Mouse (Mus musculus) heart, postnatal 4 days (tissue): ENCODE measurements at regions not wholly inside any gene's neighbourhood (a gene's known extent, or its start where the extent isn't known, plus 50 kb on each side); places are given as distances from the start of the nearest gene placed in this dataset.
"Not testable (repeated sequence)": the region's sequence is repeated elsewhere in the genome, so short reads cannot be mapped to it uniquely, and the experiment has no call there.

Source experiments
- DNase-seq: peaks from one replicate; pipeline ENCODE4 v3.0.0; 2021

DNA sequence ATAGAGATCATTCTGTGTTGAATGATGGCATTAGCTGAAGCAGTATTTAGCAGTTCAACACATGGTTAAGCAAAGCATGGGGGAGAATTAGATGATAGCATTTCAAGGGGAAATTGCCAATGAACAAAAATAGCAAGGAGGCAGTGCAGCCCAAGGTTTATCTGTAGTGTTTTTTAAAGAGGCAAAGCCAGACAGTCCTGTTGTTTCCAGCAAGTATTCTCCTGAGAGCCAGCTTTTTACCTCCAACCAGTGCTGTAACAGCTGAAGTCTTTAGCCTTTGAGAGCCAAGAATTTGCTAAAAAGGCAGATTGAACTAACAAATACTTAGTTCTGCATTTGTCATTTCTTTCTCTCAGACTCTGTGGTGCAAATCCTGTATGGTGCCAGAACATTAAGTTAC is 305.1 kb upstream of the Arx start:
- no peak for DNase-seq

DNA sequence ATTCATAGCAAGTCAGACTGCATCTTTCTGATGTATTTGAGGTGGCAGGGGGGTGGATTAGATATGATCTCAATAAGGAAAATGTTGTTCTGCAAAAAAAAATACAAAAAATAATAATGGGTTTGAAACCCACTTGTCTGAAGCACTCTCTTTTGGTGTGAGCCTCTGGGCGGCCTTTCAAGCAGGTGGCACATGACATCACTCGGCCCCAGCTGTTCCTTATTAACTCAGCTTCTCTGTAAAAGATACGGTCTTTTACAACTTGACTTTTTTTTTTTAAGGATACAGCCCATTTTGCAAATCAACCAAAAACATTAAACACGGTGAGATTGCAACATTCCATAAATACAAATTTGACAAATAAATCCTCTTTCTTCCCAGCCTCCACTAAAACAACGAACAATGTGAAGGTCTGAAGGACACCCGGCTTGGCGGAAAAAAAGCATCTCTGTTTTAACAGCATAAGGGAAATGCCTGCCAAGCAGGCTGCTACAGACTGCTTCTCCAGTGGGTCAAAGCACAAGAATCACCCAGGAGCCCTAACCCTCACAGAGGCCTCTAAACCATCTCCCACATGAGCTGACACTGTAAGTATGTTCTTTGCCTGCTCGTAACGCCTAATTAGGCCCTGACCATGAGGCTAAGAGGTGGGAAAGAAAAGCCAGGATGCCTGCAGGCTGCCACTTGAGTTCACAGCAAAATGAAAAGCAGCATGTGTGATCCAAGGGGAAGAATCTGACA is 283.8 kb upstream of the Arx start:
- DNase-seq: no peak

GRCm38 (mm10) chrX:93006681-93007080 is 279.6 kb upstream of the Arx start:
- DNase-seq: no peak

DNA sequence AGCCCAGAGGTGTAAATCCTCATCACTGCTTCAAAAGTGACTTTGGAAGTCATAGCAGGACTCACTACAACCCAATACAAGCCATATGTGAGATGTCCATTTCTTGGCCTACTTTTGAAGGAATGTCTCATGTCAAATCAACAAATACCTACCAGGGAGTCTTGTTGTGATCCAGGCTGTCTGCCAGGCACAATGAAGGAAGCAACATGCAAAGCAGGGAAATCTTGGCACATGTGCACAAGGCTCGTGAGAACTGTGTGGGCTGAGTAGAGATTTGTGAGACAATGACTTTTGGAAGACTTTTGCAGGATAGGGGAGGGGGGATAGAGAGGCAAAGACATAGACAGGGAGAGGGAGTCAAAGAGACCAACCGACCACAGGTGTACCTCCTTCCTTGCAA is 274.7 kb upstream of the Arx start:
- DNase-seq: peak; percentile 11

DNA sequence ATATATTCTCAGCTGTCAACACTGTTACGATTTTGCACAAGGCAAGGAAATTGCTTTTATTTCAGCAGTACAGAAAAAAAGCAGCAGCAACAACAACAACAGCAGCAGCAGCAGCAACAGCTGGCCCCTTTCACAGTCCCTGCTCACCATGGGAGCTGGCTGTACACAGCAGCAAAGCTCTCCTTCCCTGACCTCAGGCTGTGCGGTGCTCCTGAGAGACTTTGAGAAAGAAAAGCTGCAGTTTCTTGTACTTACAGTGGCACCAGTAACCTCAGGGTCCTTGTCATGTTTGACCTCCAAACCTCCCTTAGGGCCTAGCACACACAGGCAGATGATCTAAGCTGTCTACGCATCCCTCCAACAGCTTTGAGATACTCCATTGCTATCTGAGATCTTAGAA is 269.9 kb upstream of the Arx start:
- peak; percentile 13 for DNase-seq

DNA sequence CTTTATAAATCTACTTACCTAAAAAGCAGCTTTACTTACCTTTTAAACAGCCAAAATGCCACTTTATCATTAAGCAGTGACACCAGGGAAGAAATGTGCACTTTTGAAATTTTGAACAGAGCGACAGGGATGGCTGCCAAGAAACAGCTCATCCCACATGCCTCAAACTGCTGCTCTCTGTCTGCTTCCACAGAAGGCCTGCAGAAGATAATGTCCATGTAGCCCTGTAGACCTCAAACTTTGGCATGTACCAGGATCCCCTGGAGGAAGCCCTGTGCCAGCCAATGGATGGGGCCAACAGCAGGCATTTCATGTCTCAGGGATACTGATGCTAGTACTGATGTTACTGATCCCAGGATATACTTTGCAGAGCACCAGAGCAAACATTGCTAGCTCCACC is 245.1 kb upstream of the Arx start:
- peak; percentile 5 for DNase-seq

DNA sequence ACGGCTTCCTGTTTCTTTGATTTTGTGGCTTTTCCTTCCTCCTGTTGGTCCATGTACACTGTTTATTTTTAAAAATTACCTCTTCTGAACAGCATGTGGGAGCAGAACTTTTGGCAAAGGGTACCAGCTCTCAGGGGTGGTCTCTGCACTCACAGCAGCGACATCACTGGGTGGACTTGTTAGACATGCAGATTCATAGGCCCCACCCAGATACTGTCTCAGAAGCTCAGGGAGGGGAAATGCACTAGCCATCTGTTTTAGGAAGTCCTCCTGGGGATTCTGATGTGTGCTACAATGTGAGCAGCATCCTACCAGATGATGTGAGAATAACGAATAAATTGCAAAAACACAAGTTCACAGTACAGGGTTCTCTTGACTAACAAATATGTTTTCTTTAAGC is 243.5 kb upstream of the Arx start:
- peak; percentile 5 for DNase-seq

DNA sequence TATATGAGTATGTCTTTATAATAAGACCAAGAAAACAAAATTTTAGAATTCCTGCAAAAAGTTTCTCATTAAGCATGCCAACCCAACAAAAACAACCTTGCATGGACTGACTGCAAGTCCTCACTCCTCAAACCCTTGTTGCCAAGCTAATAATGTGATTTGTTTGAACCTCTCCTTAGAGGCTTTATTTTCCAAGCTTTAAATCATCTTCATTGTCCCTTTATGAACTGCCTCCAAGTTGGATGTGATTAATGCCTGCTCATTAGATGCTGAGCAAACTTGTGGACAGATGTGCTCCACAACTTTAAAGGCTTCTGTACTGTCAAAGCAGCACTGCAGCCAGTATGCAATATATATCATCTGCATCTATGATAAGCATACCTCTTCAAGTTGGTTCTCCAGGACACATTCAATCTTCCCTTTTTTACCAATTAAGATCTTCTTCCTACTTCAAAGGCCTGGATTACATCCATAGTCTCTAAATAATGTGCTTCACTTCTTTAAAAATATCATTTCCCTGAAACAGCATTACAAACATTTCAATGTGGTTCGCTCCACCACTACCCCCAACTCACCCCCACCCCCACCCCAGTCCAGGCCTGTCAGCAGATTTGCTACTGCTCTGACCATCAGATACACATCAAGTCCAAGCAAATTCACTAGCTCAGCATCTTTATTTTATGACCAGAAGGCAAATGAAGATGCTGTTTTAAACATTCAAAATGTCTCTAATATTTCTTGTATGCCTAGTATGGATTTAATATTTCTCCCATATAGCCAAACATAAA is 237.1 kb upstream of the Arx start:
- no peak for DNase-seq

DNA sequence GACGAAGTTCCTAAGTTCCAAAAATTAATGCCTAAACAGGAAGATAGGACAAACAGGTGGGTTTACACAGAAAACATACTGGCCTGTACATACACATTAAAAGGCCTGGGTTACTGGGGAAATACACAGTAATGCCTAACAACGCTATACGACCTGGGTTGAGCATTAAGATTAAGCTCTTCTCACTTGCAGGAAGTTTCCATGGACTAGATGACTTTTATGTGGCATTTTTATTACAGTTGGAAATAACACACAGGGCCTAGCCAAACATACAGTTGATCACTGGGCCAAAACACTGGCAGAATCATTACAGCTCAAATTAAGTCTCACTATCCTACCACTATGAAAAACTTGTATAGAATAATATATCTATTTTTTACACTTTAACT is 236.5 kb upstream of the Arx start:
- no peak for DNase-seq

DNA sequence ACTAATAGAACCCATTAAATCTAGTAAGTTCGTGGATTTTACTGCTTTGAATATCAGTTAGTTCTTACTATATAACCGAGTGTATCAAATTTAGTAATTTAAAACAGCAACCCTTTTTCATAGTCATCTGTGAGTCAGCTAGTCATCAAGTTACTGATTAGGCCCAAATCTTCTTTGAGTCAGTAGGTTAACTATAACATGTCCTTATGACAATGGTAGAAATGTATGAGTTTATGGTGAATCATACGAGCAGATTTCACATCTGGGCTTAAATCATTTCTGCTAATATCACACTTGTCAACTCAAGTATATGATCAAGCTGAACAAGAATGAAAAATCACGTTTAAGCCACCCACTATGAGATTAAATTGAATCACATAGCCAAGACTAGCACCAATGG is 226.7 kb upstream of the Arx start:
- no peak for DNase-seq

DNA sequence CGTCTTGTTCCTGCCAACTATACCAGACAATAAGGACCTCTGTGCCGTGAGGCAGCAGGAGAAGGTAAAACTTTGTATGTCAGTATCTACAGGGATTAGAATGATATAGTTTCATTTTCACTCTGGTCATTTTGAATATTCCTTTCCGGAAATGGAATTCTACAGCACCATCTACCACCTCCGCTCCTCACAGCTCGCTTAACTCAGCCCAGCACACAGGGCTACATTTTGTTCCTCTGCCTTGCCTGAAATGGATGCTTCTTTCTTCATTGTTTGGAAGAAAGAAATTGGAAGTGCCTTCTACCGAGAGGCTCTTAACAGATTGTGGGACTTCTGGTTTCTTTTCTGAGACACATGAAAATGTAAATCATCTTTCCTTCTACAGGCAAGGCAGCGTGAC is 217.4 kb upstream of the Arx start:
- DNase-seq: no peak

- DNase-seq: peak; percentile 53
Observed at GRCm38 (mm10) chrX:93069569-93070289, 216.5 kb upstream of the Arx start.

GRCm38 (mm10) chrX:93070290-93070611 is 216.0 kb upstream of the Arx start:
- no peak for DNase-seq

GRCm38 (mm10) chrX:93088976-93089375 is 197.3 kb upstream of the Arx start:
- no peak for DNase-seq

- DNase-seq: no peak
Observed at GRCm38 (mm10) chrX:93097551-93097950, 188.7 kb upstream of the Arx start.

GRCm38 (mm10) chrX:93107930-93108567 is 178.2 kb upstream of the Arx start:
- no peak for DNase-seq

DNA sequence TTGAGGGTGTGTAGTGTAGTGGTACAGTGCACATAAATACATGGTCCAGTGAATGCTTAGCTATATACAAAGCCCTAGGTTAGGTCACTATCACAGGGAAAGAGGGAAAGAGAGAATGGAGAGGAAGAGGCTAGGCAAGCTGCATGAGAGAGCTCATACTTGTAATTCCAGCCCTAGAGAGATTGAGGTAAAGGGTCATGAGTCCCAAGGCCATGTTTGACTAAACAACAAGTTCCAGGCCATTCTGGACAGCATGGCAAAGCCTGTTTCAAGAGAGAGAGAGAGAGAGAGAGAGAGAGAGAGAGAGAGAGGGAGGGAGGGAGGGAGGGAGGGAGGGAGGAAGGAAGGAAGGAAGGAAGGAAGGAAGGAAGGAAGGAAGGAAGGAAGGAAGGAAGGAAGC is 131.9 kb upstream of the Arx start:
- not testable (repeated sequence) for DNase-seq

- no peak for DNase-seq
Observed at GRCm38 (mm10) chrX:93159105-93159504, 127.1 kb upstream of the Arx start.

GRCm38 (mm10) chrX:93160956-93161355 is 125.3 kb upstream of the Arx start:
- no peak for DNase-seq
